Mouse (Mus musculus): ENCODE measurements at regions not wholly inside any gene's neighbourhood (a gene's known extent, or its start where the extent isn't known, plus 50 kb on each side); places are given as distances from the start of the nearest gene placed in this dataset.

DNA sequence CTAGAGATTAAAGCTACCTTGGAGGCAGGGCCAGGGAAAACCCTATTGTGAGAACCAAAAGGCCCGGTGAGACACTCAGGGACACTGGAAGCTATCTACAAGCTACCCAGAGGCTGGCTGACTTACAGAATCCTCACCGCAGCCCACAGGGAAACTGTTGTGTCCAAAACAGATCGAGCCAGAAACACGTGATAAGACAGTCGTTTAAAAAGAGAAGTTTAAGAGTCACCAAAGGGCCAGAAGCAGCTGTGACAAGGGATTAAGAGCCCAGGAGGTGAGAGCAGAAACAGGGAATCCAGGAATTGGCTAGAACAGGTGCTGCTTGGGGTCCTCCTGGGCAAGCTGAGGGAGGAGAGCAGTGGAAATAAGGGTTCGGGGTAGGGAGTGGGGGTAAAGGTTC lies 73.2 kb upstream of the Eif4g2 start:
- no peak overlapping the region for H3K4me3 ChIP-seq (ENCODE audit: control insufficient read depth, insufficient read depth, low read length)
- no peak overlapping the region for H3K27ac ChIP-seq (ENCODE audit: control insufficient read depth, insufficient read depth, low read length)
- DNase-seq: no peak
- no peaks in the 10 kb centered on the region for H3K4me1 ChIP-seq (replicated peaks; ENCODE audit: control insufficient read depth, insufficient read depth, low read length)
- no peaks in the 10 kb centered on the region for H3K36me3 ChIP-seq (ENCODE audit: control insufficient read depth, insufficient read depth, low read length)
- TF ChIP-seq POLR2A (IDR thresholded peaks at IDR 0.05; ENCODE audit: control insufficient read depth, extremely low read depth, insufficient read depth, low read length, poor library complexity) (no peak), CTCF (IDR thresholded peaks at IDR 0.05; ENCODE audit: borderline replicate concordance, control insufficient read depth, extremely low read depth, insufficient read depth, low read length, poor library complexity) (no peak)
- WGBS: 47% methylated on average over 6 of the region's 6 CpGs
- no peaks in the 10 kb centered on the region for H3K27me3 ChIP-seq (ENCODE audit: control insufficient read depth, insufficient read depth, low read length)

DNA sequence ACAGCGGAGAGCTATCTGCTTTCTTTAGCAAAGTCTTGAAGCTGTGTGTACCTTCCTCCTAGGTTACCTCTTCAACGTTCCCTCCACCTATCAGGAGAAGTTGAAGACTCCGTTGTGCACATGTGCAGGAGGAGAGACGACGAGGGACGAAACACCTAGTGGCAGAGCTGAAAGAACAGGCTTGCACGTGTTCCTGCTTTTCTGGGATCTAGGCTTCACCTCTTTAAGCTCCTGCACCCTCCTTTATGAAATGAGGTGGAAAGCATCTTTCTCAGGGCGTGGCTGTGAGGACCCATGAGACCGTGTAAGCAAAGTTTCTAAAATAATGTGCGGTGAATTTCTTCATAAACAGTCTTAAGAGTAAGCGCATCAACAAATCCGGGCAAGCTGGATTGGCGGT lies 71.4 kb upstream of the Eif4g2 start:
- Histone ChIP-seq H3K27me3 (ENCODE audit: control insufficient read depth, insufficient read depth, low read length) (no peaks in the 10 kb centered on the region), H3K4me3 (ENCODE audit: control insufficient read depth, insufficient read depth, low read length) (no peak overlapping the region), H3K36me3 (ENCODE audit: control insufficient read depth, insufficient read depth, low read length) (no peaks in the 10 kb centered on the region), H3K4me1 (replicated peaks; ENCODE audit: control insufficient read depth, insufficient read depth, low read length) (no peaks in the 10 kb centered on the region), H3K27ac (ENCODE audit: control insufficient read depth, insufficient read depth, low read length) (no peak overlapping the region)
- WGBS: 92% methylated on average over 13 of the region's 13 CpGs
- no peak for TF ChIP-seq POLR2A (IDR thresholded peaks at IDR 0.05; ENCODE audit: control insufficient read depth, extremely low read depth, insufficient read depth, low read length, poor library complexity)
- DNase-seq: no peak

DNA sequence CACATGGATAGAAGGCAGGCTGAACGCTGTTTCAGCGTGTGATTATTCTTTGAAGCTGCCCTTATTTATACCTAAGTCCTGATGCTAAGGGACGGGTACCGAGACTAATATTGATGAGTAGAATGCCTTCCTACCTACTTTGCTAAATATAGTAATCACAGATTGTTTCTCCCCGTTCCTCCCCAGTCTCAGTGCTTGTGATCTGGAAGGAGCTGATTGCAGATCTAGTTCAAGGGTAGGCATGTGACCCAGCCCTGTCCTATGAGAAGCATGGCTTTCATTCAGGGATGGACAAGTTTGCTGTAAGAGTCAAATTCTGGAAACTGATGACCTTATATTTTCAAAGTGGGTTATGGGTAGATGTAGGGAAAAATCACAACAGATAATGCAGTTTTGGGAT lies 67.7 kb upstream of the Eif4g2 start:
- Histone ChIP-seq H3K4me1 (replicated peaks; ENCODE audit: control insufficient read depth, insufficient read depth, low read length) (no peaks in the 10 kb centered on the region), H3K36me3 (ENCODE audit: control insufficient read depth, insufficient read depth, low read length) (no peaks in the 10 kb centered on the region), H3K27me3 (ENCODE audit: control insufficient read depth, insufficient read depth, low read length) (no peaks in the 10 kb centered on the region), H3K4me3 (ENCODE audit: control insufficient read depth, insufficient read depth, low read length) (no peak overlapping the region), H3K27ac (ENCODE audit: control insufficient read depth, insufficient read depth, low read length) (no peak overlapping the region)
- no peak for TF ChIP-seq POLR2A (IDR thresholded peaks at IDR 0.05; ENCODE audit: control insufficient read depth, extremely low read depth, insufficient read depth, low read length, poor library complexity)
- no peak for TF ChIP-seq CTCF (IDR thresholded peaks at IDR 0.05; ENCODE audit: borderline replicate concordance, control insufficient read depth, extremely low read depth, insufficient read depth, low read length, poor library complexity)
- DNase-seq: no peak
- 97% methylated on average over 5 of the region's 5 CpGs for WGBS

DNA sequence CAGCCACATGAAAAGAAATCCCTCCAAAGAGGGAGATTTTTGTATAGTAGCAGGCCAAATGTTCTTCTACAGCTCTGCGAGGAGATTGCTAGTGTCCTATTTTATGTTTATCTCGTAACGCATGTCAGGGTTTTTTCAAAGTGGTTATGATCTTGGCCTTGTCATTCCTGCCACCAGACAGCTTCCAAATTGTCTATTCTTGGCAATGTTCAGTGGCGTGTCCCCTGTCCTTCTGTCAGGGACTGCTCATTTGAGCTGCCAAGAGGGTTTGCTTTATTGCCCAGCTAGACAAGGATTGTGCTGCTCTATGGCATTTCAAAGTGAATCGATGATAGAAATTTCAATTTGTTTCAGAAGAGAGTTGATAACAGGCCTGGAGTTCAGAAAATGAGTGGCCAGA lies 67.3 kb upstream of the Eif4g2 start:
- Histone ChIP-seq H3K4me1 (replicated peaks; ENCODE audit: control insufficient read depth, insufficient read depth, low read length) (no peaks in the 10 kb centered on the region), H3K36me3 (ENCODE audit: control insufficient read depth, insufficient read depth, low read length) (no peaks in the 10 kb centered on the region), H3K4me3 (ENCODE audit: control insufficient read depth, insufficient read depth, low read length) (no peak overlapping the region), H3K27ac (ENCODE audit: control insufficient read depth, insufficient read depth, low read length) (no peak overlapping the region), H3K27me3 (ENCODE audit: control insufficient read depth, insufficient read depth, low read length) (no peaks in the 10 kb centered on the region)
- 55% methylated on average over 5 of the region's 5 CpGs for WGBS
- TF ChIP-seq POLR2A (IDR thresholded peaks at IDR 0.05; ENCODE audit: control insufficient read depth, extremely low read depth, insufficient read depth, low read length, poor library complexity): no peak
- TF ChIP-seq CTCF (IDR thresholded peaks at IDR 0.05; ENCODE audit: borderline replicate concordance, control insufficient read depth, extremely low read depth, insufficient read depth, low read length, poor library complexity): no peak
- DNase-seq: no peak

DNA sequence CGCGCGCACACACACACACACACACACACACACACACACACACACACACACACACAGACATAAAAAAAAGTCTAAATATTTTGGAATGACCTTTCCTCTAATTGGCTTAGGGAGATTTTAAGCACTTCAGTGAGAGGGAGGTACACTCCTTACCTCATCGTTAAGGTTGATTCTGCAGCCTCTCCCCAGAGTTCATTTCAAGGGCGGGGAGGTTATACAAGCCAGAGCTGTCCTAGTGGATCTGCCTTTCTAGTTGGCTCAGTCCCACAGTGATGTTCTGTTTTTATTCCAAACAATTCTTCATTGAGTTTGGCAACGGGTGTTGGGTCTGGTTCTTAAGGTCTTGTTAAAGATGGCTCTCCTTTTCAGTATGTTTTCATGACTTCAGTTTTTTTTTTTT lies 64.8 kb upstream of the Eif4g2 start:
- Histone ChIP-seq H3K27ac (ENCODE audit: control insufficient read depth, insufficient read depth, low read length) (no peak overlapping the region), H3K27me3 (ENCODE audit: control insufficient read depth, insufficient read depth, low read length) (no peaks in the 10 kb centered on the region), H3K4me3 (ENCODE audit: control insufficient read depth, insufficient read depth, low read length) (no peak overlapping the region), H3K36me3 (ENCODE audit: control insufficient read depth, insufficient read depth, low read length) (no peaks in the 10 kb centered on the region), H3K4me1 (replicated peaks; ENCODE audit: control insufficient read depth, insufficient read depth, low read length) (no peaks in the 10 kb centered on the region)
- DNase-seq: no peak
- 98% methylated on average over 6 of the region's 6 CpGs for WGBS
- TF ChIP-seq CTCF (IDR thresholded peaks at IDR 0.05; ENCODE audit: borderline replicate concordance, control insufficient read depth, extremely low read depth, insufficient read depth, low read length, poor library complexity) (no peak), POLR2A (IDR thresholded peaks at IDR 0.05; ENCODE audit: control insufficient read depth, extremely low read depth, insufficient read depth, low read length, poor library complexity) (no peak)

DNA sequence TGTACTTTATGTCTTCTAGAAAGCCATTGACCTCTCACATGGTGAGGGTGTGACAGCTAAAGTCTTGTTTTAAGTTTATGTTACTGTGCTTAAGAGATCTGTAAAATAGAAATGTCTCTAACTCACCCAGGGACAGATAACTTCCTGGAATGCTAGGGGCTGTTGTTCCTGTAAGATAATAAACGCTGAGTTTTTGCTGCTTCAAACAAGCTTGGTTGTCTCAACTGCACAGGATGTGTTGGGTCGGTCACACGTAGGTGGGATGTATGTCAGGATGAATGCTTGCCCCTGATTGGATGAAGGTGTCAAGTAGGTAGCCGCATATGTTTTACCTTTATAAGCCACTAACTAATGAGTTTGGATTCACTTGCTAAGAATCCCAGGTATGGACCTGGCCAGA lies 63.8 kb upstream of the Eif4g2 start:
- Histone ChIP-seq H3K36me3 (ENCODE audit: control insufficient read depth, insufficient read depth, low read length) (no peaks in the 10 kb centered on the region), H3K4me3 (ENCODE audit: control insufficient read depth, insufficient read depth, low read length) (no peak overlapping the region), H3K27ac (ENCODE audit: control insufficient read depth, insufficient read depth, low read length) (no peak overlapping the region), H3K4me1 (replicated peaks; ENCODE audit: control insufficient read depth, insufficient read depth, low read length) (no peaks in the 10 kb centered on the region), H3K27me3 (ENCODE audit: control insufficient read depth, insufficient read depth, low read length) (no peaks in the 10 kb centered on the region)
- no peak for TF ChIP-seq CTCF (IDR thresholded peaks at IDR 0.05; ENCODE audit: borderline replicate concordance, control insufficient read depth, extremely low read depth, insufficient read depth, low read length, poor library complexity)
- TF ChIP-seq POLR2A (IDR thresholded peaks at IDR 0.05; ENCODE audit: control insufficient read depth, extremely low read depth, insufficient read depth, low read length, poor library complexity): no peak
- DNase-seq: no peak
- 79% methylated on average over 4 of the region's 4 CpGs for WGBS

DNA sequence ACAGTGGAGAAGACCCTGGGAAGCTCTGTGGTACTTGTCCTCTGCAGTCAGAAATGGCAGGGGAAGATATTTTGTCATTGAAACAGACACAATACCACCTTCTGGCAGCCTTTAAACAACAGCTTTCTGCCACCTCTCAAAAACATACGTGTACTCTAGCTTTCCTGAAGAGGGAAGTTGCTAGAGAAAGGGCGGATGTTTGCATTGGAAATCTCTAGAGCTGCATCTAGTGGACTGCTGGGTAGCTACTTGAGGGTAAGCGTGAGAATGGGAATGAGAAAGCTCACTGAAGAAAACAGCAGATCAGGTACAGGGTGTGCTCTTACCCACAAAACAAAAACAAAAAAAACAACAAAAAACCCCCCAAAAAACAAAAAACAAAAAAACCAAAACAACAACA lies 61.4 kb upstream of the Eif4g2 start:
- Histone ChIP-seq H3K27ac (ENCODE audit: control insufficient read depth, insufficient read depth, low read length) (no peak overlapping the region), H3K4me3 (ENCODE audit: control insufficient read depth, insufficient read depth, low read length) (no peak overlapping the region), H3K4me1 (replicated peaks; ENCODE audit: control insufficient read depth, insufficient read depth, low read length) (no peaks in the 10 kb centered on the region), H3K36me3 (ENCODE audit: control insufficient read depth, insufficient read depth, low read length) (no peaks in the 10 kb centered on the region), H3K27me3 (ENCODE audit: control insufficient read depth, insufficient read depth, low read length) (no peaks in the 10 kb centered on the region)
- DNase-seq: no peak
- no peak for TF ChIP-seq CTCF (IDR thresholded peaks at IDR 0.05; ENCODE audit: borderline replicate concordance, control insufficient read depth, extremely low read depth, insufficient read depth, low read length, poor library complexity)
- TF ChIP-seq POLR2A (IDR thresholded peaks at IDR 0.05; ENCODE audit: control insufficient read depth, extremely low read depth, insufficient read depth, low read length, poor library complexity): no peak
- 77% methylated on average over 3 of the region's 3 CpGs for WGBS

Data from thymus, adult 2 months (tissue).